Mouse (Mus musculus) E14TG2a.4 (cell line): Measurements from ENCODE around the gene Arhgef28.

Experiments used
- CTCF ChIP-seq: conservative IDR thresholded peaks from 2 replicates; pipeline ENCODE4 v1.5.1; 2014; ENCODE audit warnings: low read length
- NANOG ChIP-seq: IDR thresholded peaks from 2 replicates; pipeline ENCODE4 v1.6.1; 2014; ENCODE audit warnings: borderline replicate concordance, low read length, mixed read lengths
- POU5F1 ChIP-seq: IDR thresholded peaks from 2 replicates; pipeline ENCODE4 v1.6.1; 2014; ENCODE audit warnings: low read length, borderline replicate concordance

- TF ChIP-seq CTCF: no peak
- no peak for TF ChIP-seq NANOG
- no peak for TF ChIP-seq POU5F1
These were observed 314.0 kb downstream of the Arhgef28 start for GRCm38 (mm10) chr13:97892089-97892884.
